Mouse (Mus musculus): ENCODE results near the gene 4921524J17Rik.

The 4921524J17Rik gene

GRCm38 (mm10) chr8:85379142-85379781, 53.4 kb downstream of the 4921524J17Rik start:
- no peak for DNase-seq

DNA sequence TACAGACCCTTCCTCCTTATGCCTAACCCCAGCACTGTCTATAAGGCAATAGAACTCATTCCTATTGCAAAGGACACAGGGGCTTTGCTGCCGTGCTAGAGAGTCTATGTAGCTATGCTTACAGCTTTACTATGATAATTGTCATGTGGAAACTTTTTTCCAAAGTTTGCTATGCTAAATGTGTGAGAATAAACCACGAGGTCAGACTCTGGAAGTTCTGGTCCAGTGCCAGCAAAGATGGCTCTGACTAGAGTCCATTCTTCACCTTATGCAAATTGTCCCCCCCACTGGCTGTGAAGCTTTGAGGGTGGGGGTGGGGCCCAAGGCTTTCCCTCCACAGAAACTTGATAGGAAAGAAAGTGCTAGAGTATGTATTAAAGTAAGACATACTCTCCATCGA, 56.1 kb downstream of the 4921524J17Rik start:
- no peak for DNase-seq

DNA sequence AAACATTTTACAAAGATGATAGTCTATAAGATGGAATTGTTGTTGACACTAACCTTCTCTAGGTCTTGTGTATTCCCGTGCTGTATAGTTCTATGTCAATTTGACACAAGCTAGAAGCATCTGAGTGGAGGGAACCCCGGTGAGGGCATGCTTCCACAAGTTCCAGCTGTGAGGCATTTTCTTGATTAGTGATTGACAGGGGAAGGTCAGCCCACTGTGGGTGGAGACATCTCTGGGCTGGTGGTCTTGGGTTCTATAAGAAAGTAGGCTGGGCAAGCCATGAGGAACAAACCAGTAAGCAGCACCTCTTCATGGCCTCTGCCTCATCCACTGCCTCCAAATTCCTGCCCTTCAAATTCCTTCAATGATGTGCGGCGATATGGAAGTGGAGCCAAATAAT, 58.3 kb downstream of the 4921524J17Rik start:
- no peak for DNase-seq

GRCm38 (mm10) chr8:85373435-85374039, 59.1 kb downstream of the 4921524J17Rik start:
- DNase-seq: no peak

- DNase-seq: no peak
These were observed 60.2 kb downstream of the 4921524J17Rik start for GRCm38 (mm10) chr8:85372465-85372839.

GRCm38 (mm10) chr8:85371736-85372464, 60.7 kb downstream of the 4921524J17Rik start:
- DNase-seq: no peak

DNA sequence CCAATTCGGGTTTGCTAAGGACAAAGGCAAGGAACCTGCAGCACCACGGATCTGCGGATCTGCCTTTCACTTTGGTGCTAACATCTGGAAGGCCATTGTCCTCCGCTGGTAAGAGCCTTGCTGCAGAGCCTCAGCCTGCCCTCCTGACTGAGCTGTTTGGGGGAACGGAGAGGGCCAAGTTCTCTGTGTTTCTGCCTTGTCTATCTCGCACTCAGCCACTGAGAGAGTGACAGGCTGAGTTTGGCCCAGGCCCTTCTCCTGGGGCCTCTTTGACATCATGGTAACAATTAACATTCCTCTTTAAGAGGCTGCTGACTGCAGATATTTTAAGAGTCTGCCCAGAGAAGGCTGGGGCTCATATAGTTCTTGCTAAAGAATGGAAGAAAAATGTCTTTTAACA, 67.5 kb downstream of the 4921524J17Rik start:
- no peak for DNase-seq

DNA sequence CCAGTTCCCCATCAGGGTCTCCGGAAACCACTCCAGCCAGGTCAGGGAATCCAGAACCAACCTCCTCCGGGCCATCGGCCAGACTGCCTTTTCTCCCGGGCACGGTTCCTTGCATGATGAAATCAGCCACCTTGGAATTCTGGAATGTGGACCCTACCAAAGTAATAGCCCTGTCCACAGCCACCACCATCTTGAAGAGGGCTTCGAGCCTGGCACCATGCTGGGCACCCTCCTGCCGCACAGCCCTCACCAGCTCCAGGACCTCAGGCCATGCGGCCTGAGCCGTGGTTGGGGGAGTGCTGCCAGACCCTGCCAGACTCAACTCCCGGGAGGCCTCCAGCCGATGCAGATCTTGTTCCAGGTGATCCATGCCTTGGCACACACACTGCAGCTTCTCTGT, 68.0 kb downstream of the 4921524J17Rik start:
- no peak for DNase-seq

GRCm38 (mm10) chr8:85363406-85363805, 69.2 kb downstream of the 4921524J17Rik start:
- DNase-seq: no peak

GRCm38 (mm10) chr8:85362211-85362610, 70.4 kb downstream of the 4921524J17Rik start:
- DNase-seq: no peak
